Mouse (Mus musculus): ENCODE results near the gene Obox3. TPM values are rescaled to one million over a fixed set of nuclear protein-coding genes. Genes with fewer than 3 reads are reported as not detected.
"Not testable (repeated sequence)": the region's sequence is repeated elsewhere in the genome, so short reads cannot be mapped to it uniquely, and the experiment has no call there.

The Obox3 gene
- not detected in 2 replicates for polyA plus RNA-seq (2012; rRNA removed)

DNA sequence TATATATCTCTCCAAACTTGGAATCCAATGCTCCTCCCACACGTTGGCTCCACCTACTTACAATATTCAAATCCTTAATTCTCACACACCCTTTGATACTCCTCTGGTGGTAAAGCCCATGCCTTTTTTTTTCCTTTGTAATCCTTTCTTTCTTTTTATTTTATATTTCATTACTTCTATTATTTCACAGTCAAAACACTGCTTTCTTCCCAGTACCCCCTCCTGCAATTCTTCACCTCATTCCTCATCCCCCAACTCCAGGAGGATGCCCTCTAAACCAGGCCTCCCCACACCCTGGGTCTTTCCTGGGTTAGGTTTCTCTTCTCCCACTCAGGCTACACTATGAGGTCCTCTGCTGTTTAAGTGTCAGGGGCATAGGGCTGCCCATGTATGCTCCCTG is at the start of gene Obox3:
TSS of gene Obox3 (minus strand) at position 101 of the 400 bp plus-strand sequence.
- H3K27me3 ChIP-seq (replicated peaks; ENCODE audit: control insufficient read depth, insufficient read depth, low read length); H3K4me1 ChIP-seq (ENCODE audit: control insufficient read depth, insufficient read depth, low read length); DNase-seq; H3K27ac ChIP-seq (ENCODE audit: insufficient read depth, low read depth, low read length); H3K4me3 ChIP-seq (ENCODE audit: insufficient read depth, low read depth, low read length); H3K36me3 ChIP-seq (ENCODE audit: control insufficient read depth, insufficient read depth, low read length): not testable (repeated sequence)
- whole genome bisulfite sequencing: 15% methylated on average over 1 of the region's 1 CpGs

- not testable (repeated sequence) for DNase-seq; H3K4me3 ChIP-seq (ENCODE audit: insufficient read depth, low read depth, low read length); H3K27ac ChIP-seq (ENCODE audit: insufficient read depth, low read depth, low read length); H3K27me3 ChIP-seq (replicated peaks; ENCODE audit: control insufficient read depth, insufficient read depth, low read length); H3K4me1 ChIP-seq (ENCODE audit: control insufficient read depth, insufficient read depth, low read length); H3K36me3 ChIP-seq (ENCODE audit: control insufficient read depth, insufficient read depth, low read length)
- 78% methylated on average over 5 of the region's 5 CpGs for WGBS
These were observed 130.3 kb downstream of the Obox3 start for GRCm38 (mm10) chr7:15509411-15509810.

Other genes starting within 250 kb of the Obox3 start
- gene Obox5, start 110.2 kb upstream of the Obox3 start, polyA plus RNA-seq (2012; rRNA removed): not detected in 2 replicates
- not detected in 2 replicates for gene Obox6, start 199.8 kb upstream of the Obox3 start, polyA plus RNA-seq (2012; rRNA removed)
- gene Crx, start 240.1 kb upstream of the Obox3 start, polyA plus RNA-seq (2012; rRNA removed): not detected in 2 replicates
- not detected in 2 replicates for gene Crxos, start 242.7 kb upstream of the Obox3 start, polyA plus RNA-seq (2012; rRNA removed)

Measured in kidney, adult 2 months (tissue).